Mouse (Mus musculus) stomach, postnatal 0 days (tissue): ENCODE results near the gene Tnfrsf13c. TPM values are rescaled to one million over a fixed set of nuclear protein-coding genes. Genes with fewer than 3 reads are reported as not detected.
A peak's percentile ranks its signal among the peaks of the same experiment; 100 is the strongest.

Experiments
- ATAC-seq: fragments of 200-750 bp; cut with Nextera tagmentation; 2 replicates; pipeline ENCODE4 v1.8.0; 2017; ENCODE audit not compliant: low FRiP score, low TSS enrichment
- DNase-seq: peaks from one replicate; pipeline ENCODE4 v3.0.0-alpha.2; 2016; ENCODE audit warnings: low spot score
- H3K27ac ChIP-seq: fragments of 300-500 bp; sonication (generic); replicated peaks from 2 replicates; pipeline ENCODE4 v1.5.1; 2014; ENCODE audit warnings: mild to moderate bottlenecking, control low read depth
- H3K27me3 ChIP-seq: fragments of 300-500 bp; sonication (generic); 2 replicates; pipeline ENCODE4 v1.6.1; 2014; ENCODE audit warnings: low read length; ENCODE audit not compliant: control insufficient read depth, insufficient read depth
- H3K36me3 ChIP-seq: fragments of 300-500 bp; sonication (generic); 2 replicates; pipeline ENCODE4 v1.6.1; 2014; ENCODE audit warnings: low read length, mixed read lengths; ENCODE audit not compliant: control insufficient read depth, insufficient read depth
- H3K4me1 ChIP-seq: fragments of 300-500 bp; sonication (generic); replicated peaks from 2 replicates; pipeline ENCODE4 v1.6.1; 2014; ENCODE audit warnings: antibody characterized with exemption; ENCODE audit not compliant: control insufficient read depth, insufficient read depth
- H3K4me2 ChIP-seq: fragments of 300-500 bp; sonication (generic); replicated peaks from 2 replicates; pipeline ENCODE4 v1.6.1; 2014; ENCODE audit warnings: low read depth, mild to moderate bottlenecking, control low read depth, moderate library complexity
- H3K4me3 ChIP-seq: fragments of 300-500 bp; sonication (generic); 2 replicates; pipeline ENCODE4 v1.5.1; 2014; ENCODE audit warnings: low read depth, low read length, control low read depth
- H3K9ac ChIP-seq: fragments of 300-500 bp; sonication (generic); 2 replicates; pipeline ENCODE4 v1.6.1; 2014; ENCODE audit warnings: mild to moderate bottlenecking, low read length, control low read depth, mixed read lengths
- H3K9me3 ChIP-seq: fragments of 300-500 bp; sonication (generic); 2 replicates; pipeline ENCODE4 v1.6.1; 2016; ENCODE audit warnings: low read length; ENCODE audit not compliant: control insufficient read depth
- CTCF ChIP-seq: IDR thresholded peaks from 2 replicates; pipeline ENCODE4 v1.5.1; 2016; ENCODE audit warnings: antibody characterized with exemption, low read depth, mild to moderate bottlenecking, moderate library complexity
- EP300 ChIP-seq: optimal IDR thresholded peaks from 2 replicates; pipeline ENCODE3; 2016; ENCODE audit warnings: antibody characterized with exemption
- WGBS: fragments of 180-500 bp; shearing (Covaris S2); extraction: QIAGEN DNeasy Blood & Tissue Kit; methylation state at CpG from one replicate; pipeline ENCODE4 v1.1.7; 2014; 5-methylcytosine and 5-hydroxymethylcytosine counted together
- polyA plus RNA-seq: library from polyadenylated mRNA; unstranded; fragments of >200 nt; fragmentation: Nextera tagmentation; extraction: Ambion mirVana; gene quantifications from 2 replicates; pipeline ENCODE4 v1.2.1, GENCODE M21; 2015

The Tnfrsf13c gene
- polyA plus RNA-seq, 1 experiment from 2014 or later, result not detected

DNA sequence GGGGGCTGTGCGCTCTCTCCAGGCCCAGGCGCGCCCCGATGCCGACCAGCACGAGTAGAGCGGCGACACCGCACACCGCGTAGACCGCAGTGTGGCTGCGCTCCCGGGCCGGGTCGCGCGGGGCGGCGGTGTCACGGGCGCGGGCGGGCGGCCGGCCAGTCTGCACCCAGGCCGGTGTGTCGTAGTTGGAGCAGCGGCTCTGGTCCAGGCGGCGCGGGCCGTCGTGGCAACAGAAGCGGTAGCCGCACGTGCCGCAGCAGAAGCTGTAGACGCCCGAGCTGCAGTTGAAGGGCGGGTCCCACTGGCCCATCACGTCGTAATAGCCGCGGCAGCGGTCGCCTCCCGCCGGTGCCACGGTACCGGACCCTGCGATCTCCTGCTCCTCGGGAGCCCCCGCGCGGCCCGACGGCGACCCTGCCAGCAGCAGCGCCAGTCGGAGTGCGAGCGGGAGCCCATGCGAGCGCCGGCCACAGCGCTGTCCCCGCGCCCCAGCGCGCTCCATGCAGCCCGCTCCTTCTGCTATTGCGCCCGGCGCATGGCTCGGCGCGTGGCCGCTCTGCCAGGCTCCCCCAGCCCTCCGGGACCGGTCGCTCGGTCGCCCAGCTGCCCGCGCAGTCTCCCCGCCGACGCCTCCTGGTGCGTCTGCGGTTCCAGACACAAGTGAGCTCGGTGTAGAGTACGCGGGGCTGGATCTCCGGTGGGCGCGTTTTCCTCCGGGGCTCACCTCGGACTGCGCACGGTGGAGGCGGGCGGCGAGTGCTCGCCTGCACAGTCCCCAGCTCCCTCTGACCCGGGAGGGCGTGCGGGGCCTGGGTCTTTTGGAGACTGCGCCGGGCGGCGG is 12.0 kb downstream of the Tnfrsf13c start:
- ATAC-seq (peak; percentile 19; the same call in 1 of the 2 replicates), DNase-seq (peak; percentile 31)
- H3K4me1 ChIP-seq, result no peaks in the 10 kb centered on the region
- no peaks in the 10 kb centered on the region for H3K9me3 ChIP-seq
- H3K4me3 ChIP-seq, result peak overlapping the region; percentile 45
- no peaks in the 10 kb centered on the region for H3K36me3 ChIP-seq
- 0 out of 2 replicates have a peak overlapping the region, but pooled peaks have one; percentile 18 for H3K9ac ChIP-seq
- peak overlapping the region; percentile 72 for H3K4me2 ChIP-seq
- no peak for TF ChIP-seq EP300
- peak; percentile 14; the same call in 1 of the 2 replicates for TF ChIP-seq CTCF
- WGBS, result under 1% methylated on average over 77 of the region's 112 CpGs
- peaks cover 10% of the 10 kb centered on the region; the same call in 1 of the 2 replicates for H3K27me3 ChIP-seq
- H3K27ac ChIP-seq, result no peak overlapping the region

DNA sequence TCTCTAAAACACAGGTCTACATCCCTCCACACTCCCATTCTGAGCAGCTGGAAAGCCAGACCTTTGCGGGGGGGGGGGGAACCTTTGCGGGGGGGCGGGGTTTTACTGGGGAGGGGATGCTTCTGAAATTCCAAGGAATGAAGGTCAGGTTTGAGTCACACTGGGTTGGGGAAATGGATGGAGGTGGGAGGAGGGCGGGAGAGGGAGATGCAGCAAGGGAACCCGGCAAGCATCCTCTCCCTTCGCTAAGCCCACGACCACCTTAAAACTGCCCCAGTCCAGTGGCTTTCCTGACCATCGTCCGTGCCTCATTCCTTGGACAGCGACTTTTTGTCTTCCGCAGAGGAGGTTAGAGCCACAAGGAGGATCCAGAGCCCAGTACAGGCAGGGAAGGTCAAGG is 12.9 kb downstream of the Tnfrsf13c start:
- peak overlapping the region; percentile 72 for H3K4me2 ChIP-seq

DNA sequence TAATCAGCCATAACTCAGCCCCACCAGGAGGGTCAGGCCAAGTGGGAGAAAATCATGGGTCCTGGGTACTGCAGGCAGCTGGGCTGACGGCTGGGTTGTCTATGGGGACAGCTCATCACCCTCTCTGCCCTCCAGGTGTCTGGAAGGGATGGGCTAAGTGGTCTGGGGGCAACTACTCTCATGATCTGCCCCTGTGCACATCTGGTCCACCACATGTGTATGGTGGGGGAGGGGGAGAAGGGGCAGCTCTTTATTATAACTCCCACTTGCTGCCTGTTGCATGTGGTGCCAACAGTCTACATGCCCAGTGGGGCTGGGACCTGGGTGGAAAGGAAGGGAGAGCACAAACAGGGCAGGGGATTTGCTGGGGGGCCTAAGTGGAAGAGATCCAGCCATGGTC is 13.4 kb downstream of the Tnfrsf13c start:
- H3K4me1 ChIP-seq, result peaks cover 5% of the 10 kb centered on the region; the same call in 1 of the 2 replicates
- H3K27ac ChIP-seq, result no peak overlapping the region
- DNase-seq (no peak), ATAC-seq (no peak)
- H3K27me3 ChIP-seq, result peaks cover 10% of the 10 kb centered on the region; the same call in 1 of the 2 replicates
- H3K9ac ChIP-seq, result no peak overlapping the region
- H3K4me3 ChIP-seq, result no peak overlapping the region
- 63% methylated on average over 1 of the region's 1 CpGs for WGBS
- H3K9me3 ChIP-seq, result no peaks in the 10 kb centered on the region
- no peak for TF ChIP-seq EP300
- H3K4me2 ChIP-seq, result no peak overlapping the region
- peaks cover 3% of the 10 kb centered on the region; the same call in 1 of the 2 replicates for H3K36me3 ChIP-seq

More for the DNA sequence above, 12.9 kb downstream of the Tnfrsf13c start:
- peaks cover 10% of the 10 kb centered on the region; the same call in 1 of the 2 replicates for H3K27me3 ChIP-seq
- no peaks in the 10 kb centered on the region for H3K9me3 ChIP-seq
- DNase-seq (no peak), ATAC-seq (no peak)
- 4% methylated on average over 11 of the region's 11 CpGs for WGBS
- H3K9ac ChIP-seq, result no peak overlapping the region
- H3K27ac ChIP-seq, result no peak overlapping the region
- TF ChIP-seq CTCF (no peak), EP300 (no peak)
- H3K4me3 ChIP-seq, result peak overlapping the region; percentile 45
- H3K4me1 ChIP-seq, result peaks cover 2% of the 10 kb centered on the region; the same call in 1 of the 2 replicates
- H3K36me3 ChIP-seq, result no peaks in the 10 kb centered on the region; the same call in 1 of the 2 replicates

DNA sequence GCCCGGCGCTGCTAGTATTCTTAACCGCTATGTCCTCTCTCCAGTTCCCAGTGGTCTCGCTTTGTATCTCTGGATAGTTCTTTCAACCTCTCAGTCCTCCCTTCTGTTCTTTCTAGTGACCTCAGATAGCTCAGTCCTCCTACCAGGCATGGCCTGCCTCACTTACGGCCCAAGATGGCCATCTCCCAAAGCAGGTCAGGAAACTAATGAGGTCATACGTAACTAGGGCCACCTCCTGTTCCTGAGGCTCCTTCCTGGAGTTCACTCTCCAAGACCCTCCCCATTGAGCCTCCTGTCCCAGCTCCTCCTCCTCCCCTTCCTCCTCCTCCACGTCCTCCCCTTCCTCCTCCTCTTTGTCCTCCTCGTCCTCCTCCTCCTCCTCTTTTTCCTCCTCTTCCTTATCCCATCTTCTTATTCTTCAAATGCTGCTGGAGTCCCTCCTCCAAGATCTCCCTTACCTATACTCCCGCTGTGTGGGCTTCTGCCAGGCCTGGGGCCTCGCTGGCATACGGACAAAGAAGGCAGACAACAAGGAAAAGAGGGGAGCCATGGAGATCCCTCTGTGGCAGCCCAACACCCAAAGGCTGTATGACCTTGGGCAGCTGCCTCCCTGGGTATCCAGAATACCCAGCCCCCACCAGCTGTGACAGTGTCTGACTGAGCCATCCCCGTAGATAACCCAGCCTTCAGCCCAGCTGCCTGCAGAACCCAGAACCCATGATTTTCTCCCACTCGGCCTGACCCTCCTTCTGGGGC is 14.7 kb downstream of the Tnfrsf13c start:
- Histone ChIP-seq H3K4me1 (peaks cover 5% of the 10 kb centered on the region; the same call in 1 of the 2 replicates), H3K4me2 (no peak overlapping the region), H3K36me3 (peaks cover 12% of the 10 kb centered on the region), H3K9ac (no peak overlapping the region), H3K4me3 (no peak overlapping the region), H3K27me3 (peaks cover 6% of the 10 kb centered on the region; the same call in 1 of the 2 replicates), H3K9me3 (no peaks in the 10 kb centered on the region), H3K27ac (no peak overlapping the region)
- 86% methylated on average over 13 of the region's 13 CpGs for WGBS
- DNase-seq, result no peak
- TF ChIP-seq CTCF (no peak), EP300 (no peak)
- no peak for ATAC-seq

DNA sequence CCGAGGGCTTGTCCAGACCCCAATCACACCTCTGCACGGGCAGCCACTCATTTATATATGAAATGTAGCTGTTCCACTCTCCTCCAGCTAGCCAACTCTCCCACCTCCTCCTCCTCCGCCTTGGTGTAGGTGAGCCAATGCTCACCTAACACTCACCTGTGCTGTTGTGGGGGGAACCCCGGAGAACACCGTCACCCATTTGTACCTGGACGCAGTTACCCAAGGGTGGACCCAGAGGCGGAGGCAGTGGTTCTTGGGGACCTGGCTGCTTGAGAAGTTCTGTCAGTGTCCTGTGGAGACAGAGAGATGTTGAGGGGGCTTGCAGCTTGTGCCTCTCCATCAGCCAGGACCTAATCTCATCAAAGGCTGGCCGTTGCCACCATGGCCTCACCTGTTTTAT is 15.9 kb downstream of the Tnfrsf13c start:
- 88% methylated on average over 8 of the region's 8 CpGs for WGBS
- Histone ChIP-seq H3K27ac (no peak overlapping the region), H3K27me3 (peaks cover 5% of the 10 kb centered on the region; the same call in 1 of the 2 replicates), H3K4me2 (no peak overlapping the region), H3K4me3 (no peak overlapping the region), H3K4me1 (peaks cover 5% of the 10 kb centered on the region; the same call in 1 of the 2 replicates), H3K36me3 (peaks cover 19% of the 10 kb centered on the region), H3K9ac (no peak overlapping the region), H3K9me3 (no peaks in the 10 kb centered on the region)
- TF ChIP-seq EP300 (no peak), CTCF (no peak)
- ATAC-seq, result no peak
- no peak for DNase-seq
